Mouse (Mus musculus) C2C12 (cell line): Measurements from ENCODE around the gene Ube2h.

Source experiments
- CEBPB ChIP-seq: IDR thresholded peaks from one replicate; pipeline ENCODE4 v1.6.1; 2011; ENCODE audit warnings: low read depth, mild to moderate bottlenecking, control low read depth, moderate library complexity
- CTCF ChIP-seq: IDR thresholded peaks from one replicate; pipeline ENCODE4 v1.5.1; 2011; ENCODE audit not compliant: control insufficient read depth, insufficient read depth, insufficient read length
- FOSL1 ChIP-seq: IDR thresholded peaks from one replicate; pipeline ENCODE4 v1.8.0; 2011; ENCODE audit warnings: mild to moderate bottlenecking, low read length; ENCODE audit not compliant: poor library complexity, insufficient read depth, severe bottlenecking
- USF1 ChIP-seq: IDR thresholded peaks from one replicate; pipeline ENCODE4 v1.6.1; 2011; ENCODE audit warnings: low read depth, mild to moderate bottlenecking, control low read depth, moderate library complexity

DNA sequence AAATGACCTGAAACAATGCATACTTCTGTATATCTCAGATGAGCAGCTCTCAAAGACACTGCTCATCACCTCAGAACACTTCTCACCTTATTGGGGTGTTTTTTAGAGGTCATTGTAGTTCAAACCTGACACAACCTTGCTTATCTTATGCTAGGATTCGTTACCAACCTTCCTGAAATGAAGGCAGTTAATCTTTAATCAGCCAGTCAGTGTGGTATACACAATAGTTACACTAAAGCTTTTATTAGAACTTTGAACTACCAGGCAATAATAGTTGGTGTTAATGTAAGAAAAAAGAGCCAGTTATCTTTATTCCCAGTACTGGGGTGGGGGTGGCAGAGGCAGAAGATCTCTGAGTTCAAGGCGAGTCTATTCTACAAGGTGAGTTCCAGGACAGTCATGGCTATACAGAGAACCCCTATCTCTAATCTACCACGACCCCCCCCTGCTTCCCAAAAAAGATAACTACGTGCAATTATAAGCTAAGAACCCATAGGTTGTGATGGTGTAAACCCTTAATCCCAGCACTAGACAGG, 72.5 kb downstream of the Ube2h start:
- TF ChIP-seq CTCF (no peak), FOSL1 (no peak), USF1 (no peak), CEBPB (no peak)
